Mouse (Mus musculus): ENCODE measurements at regions not wholly inside any gene's neighbourhood (a gene's known extent, or its start where the extent isn't known, plus 50 kb on each side); places are given as distances from the start of the nearest gene placed in this dataset.

- TF ChIP-seq CTCF (IDR thresholded peaks at IDR 0.05; ENCODE audit: low read depth, low read length) = no peak
- no peak for TF ChIP-seq POLR2A (IDR thresholded peaks at IDR 0.05; ENCODE audit: extremely low read depth, insufficient read depth, low read length)
Observed at GRCm38 (mm10) chr4:110127941-110128520, 150.2 kb downstream of the Dmrta2 start.

All from liver, adult 2 months (tissue).